Mouse (Mus musculus): ENCODE measurements around the gene Nmnat3. TPM values are rescaled to one million over a fixed set of nuclear protein-coding genes. Genes with fewer than 3 reads are reported as not detected.

Nmnat3 gene
- polyA plus RNA-seq, 1 experiment from 2014 or later = 10.0 TPM

- H3K4me3 ChIP-seq (ENCODE audit: control insufficient read depth in 1 of 2, insufficient read depth in 1 of 2, low read depth in 1 of 2, low read length in 2 of 2) = no peak overlapping the region
- H3K27ac ChIP-seq (replicated peaks in 1 of 2; ENCODE audit: control insufficient read depth in 1 of 2, insufficient read depth in 1 of 2, low read depth in 2 of 2, low read length in 2 of 2) = no peak overlapping the region
- H3K4me2 ChIP-seq (ENCODE audit: low read length) = no peak overlapping the region
- no peak for ATAC-seq (ENCODE audit: insufficient number of reproducible peaks, insufficient read depth, low FRiP score, low read depth)
- H3K9me3 ChIP-seq (ENCODE audit: control insufficient read depth, low read length) = no peaks in the 10 kb centered on the region
- H3K27me3 ChIP-seq (ENCODE audit: control insufficient read depth, insufficient read depth, low read length) = no peaks in the 10 kb centered on the region
- 78% methylated on average over 10 of the region's 10 CpGs for WGBS
- H3K4me1 ChIP-seq (ENCODE audit: control insufficient read depth in 2 of 2, insufficient read depth in 2 of 2, low read length in 2 of 2) = no peaks in the 10 kb centered on the region
- no peak overlapping the region for H3K9ac ChIP-seq (ENCODE audit: low read length)
- H3K36me3 ChIP-seq (ENCODE audit: control insufficient read depth, insufficient read depth, low read length) = no peaks in the 10 kb centered on the region
These were observed 100.8 kb downstream of the Nmnat3 start for GRCm38 (mm10) chr9:98387741-98388632.

- Histone ChIP-seq H3K4me2 (ENCODE audit: low read length) (no peak overlapping the region), H3K9ac (ENCODE audit: low read length) (no peak overlapping the region), H3K27ac (replicated peaks in 1 of 2; ENCODE audit: control insufficient read depth in 1 of 2, insufficient read depth in 1 of 2, low read depth in 2 of 2, low read length in 2 of 2) (no peak overlapping the region), H3K4me3 (ENCODE audit: control insufficient read depth in 1 of 2, insufficient read depth in 1 of 2, low read depth in 1 of 2, low read length in 2 of 2) (no peak overlapping the region), H3K9me3 (ENCODE audit: control insufficient read depth, low read length) (no peaks in the 10 kb centered on the region), H3K4me1 (ENCODE audit: control insufficient read depth in 2 of 2, insufficient read depth in 2 of 2, low read length in 2 of 2) (no peaks in the 10 kb centered on the region), H3K36me3 (ENCODE audit: control insufficient read depth, insufficient read depth, low read length) (no peaks in the 10 kb centered on the region), H3K27me3 (ENCODE audit: control insufficient read depth, insufficient read depth, low read length) (no peaks in the 10 kb centered on the region)
- WGBS = 80% methylated on average over 5 of the region's 5 CpGs
- no peak for ATAC-seq (ENCODE audit: insufficient number of reproducible peaks, insufficient read depth, low FRiP score, low read depth)
These were observed 101.4 kb downstream of the Nmnat3 start for GRCm38 (mm10) chr9:98388633-98388965.

GRCm38 (mm10) chr9:98393496-98393895 lies 106.3 kb downstream of the Nmnat3 start:
- ATAC-seq (ENCODE audit: insufficient number of reproducible peaks, insufficient read depth, low FRiP score, low read depth) = no peak
- H3K36me3 ChIP-seq (ENCODE audit: control insufficient read depth, insufficient read depth, low read length) = no peaks in the 10 kb centered on the region
- no peaks in the 10 kb centered on the region for H3K27me3 ChIP-seq (ENCODE audit: control insufficient read depth, insufficient read depth, low read length)
- 78% methylated on average over 4 of the region's 4 CpGs for WGBS
- H3K4me3 ChIP-seq (ENCODE audit: control insufficient read depth in 1 of 2, insufficient read depth in 1 of 2, low read depth in 1 of 2, low read length in 2 of 2) = no peak overlapping the region
- H3K4me2 ChIP-seq (ENCODE audit: low read length) = no peak overlapping the region
- H3K9ac ChIP-seq (ENCODE audit: low read length) = no peak overlapping the region
- H3K27ac ChIP-seq (replicated peaks in 1 of 2; ENCODE audit: control insufficient read depth in 1 of 2, insufficient read depth in 1 of 2, low read depth in 2 of 2, low read length in 2 of 2) = no peak overlapping the region
- no peaks in the 10 kb centered on the region for H3K4me1 ChIP-seq (ENCODE audit: control insufficient read depth in 2 of 2, insufficient read depth in 2 of 2, low read length in 2 of 2)
- H3K9me3 ChIP-seq (ENCODE audit: control insufficient read depth, low read length) = no peaks in the 10 kb centered on the region

- Histone ChIP-seq H3K27me3 (ENCODE audit: control insufficient read depth, insufficient read depth, low read length) (no peaks in the 10 kb centered on the region), H3K9me3 (ENCODE audit: control insufficient read depth, low read length) (no peaks in the 10 kb centered on the region), H3K4me1 (ENCODE audit: control insufficient read depth in 2 of 2, insufficient read depth in 2 of 2, low read length in 2 of 2) (no peaks in the 10 kb centered on the region), H3K9ac (ENCODE audit: low read length) (no peak overlapping the region), H3K4me2 (ENCODE audit: low read length) (no peak overlapping the region), H3K4me3 (ENCODE audit: control insufficient read depth in 1 of 2, insufficient read depth in 1 of 2, low read depth in 1 of 2, low read length in 2 of 2) (no peak overlapping the region), H3K36me3 (ENCODE audit: control insufficient read depth, insufficient read depth, low read length) (no peaks in the 10 kb centered on the region), H3K27ac (replicated peaks in 1 of 2; ENCODE audit: control insufficient read depth in 1 of 2, insufficient read depth in 1 of 2, low read depth in 2 of 2, low read length in 2 of 2) (no peak overlapping the region)
- ATAC-seq (ENCODE audit: insufficient number of reproducible peaks, insufficient read depth, low FRiP score, low read depth) = no peak
- 81% methylated on average over 6 of the region's 6 CpGs for WGBS
These were observed 110.0 kb downstream of the Nmnat3 start for GRCm38 (mm10) chr9:98397211-98397610.

GRCm38 (mm10) chr9:98397866-98398265 lies 110.6 kb downstream of the Nmnat3 start:
- no peaks in the 10 kb centered on the region for H3K9me3 ChIP-seq (ENCODE audit: control insufficient read depth, low read length)
- no peaks in the 10 kb centered on the region for H3K36me3 ChIP-seq (ENCODE audit: control insufficient read depth, insufficient read depth, low read length)
- H3K4me2 ChIP-seq (ENCODE audit: low read length) = no peak overlapping the region
- no peak overlapping the region for H3K9ac ChIP-seq (ENCODE audit: low read length)
- H3K27ac ChIP-seq (replicated peaks in 1 of 2; ENCODE audit: control insufficient read depth in 1 of 2, insufficient read depth in 1 of 2, low read depth in 2 of 2, low read length in 2 of 2) = no peak overlapping the region
- WGBS = 80% methylated on average over 3 of the region's 3 CpGs
- H3K4me3 ChIP-seq (ENCODE audit: control insufficient read depth in 1 of 2, insufficient read depth in 1 of 2, low read depth in 1 of 2, low read length in 2 of 2) = no peak overlapping the region
- no peak for ATAC-seq (ENCODE audit: insufficient number of reproducible peaks, insufficient read depth, low FRiP score, low read depth)
- no peaks in the 10 kb centered on the region for H3K4me1 ChIP-seq (ENCODE audit: control insufficient read depth in 2 of 2, insufficient read depth in 2 of 2, low read length in 2 of 2)
- H3K27me3 ChIP-seq (ENCODE audit: control insufficient read depth, insufficient read depth, low read length) = no peaks in the 10 kb centered on the region

- Histone ChIP-seq H3K9ac (ENCODE audit: low read length) (no peak overlapping the region), H3K4me1 (ENCODE audit: control insufficient read depth in 2 of 2, insufficient read depth in 2 of 2, low read length in 2 of 2) (no peaks in the 10 kb centered on the region), H3K36me3 (ENCODE audit: control insufficient read depth, insufficient read depth, low read length) (no peaks in the 10 kb centered on the region), H3K27me3 (ENCODE audit: control insufficient read depth, insufficient read depth, low read length) (no peaks in the 10 kb centered on the region), H3K9me3 (ENCODE audit: control insufficient read depth, low read length) (no peaks in the 10 kb centered on the region), H3K27ac (replicated peaks in 1 of 2; ENCODE audit: control insufficient read depth in 1 of 2, insufficient read depth in 1 of 2, low read depth in 2 of 2, low read length in 2 of 2) (no peak overlapping the region), H3K4me2 (ENCODE audit: low read length) (no peak overlapping the region), H3K4me3 (ENCODE audit: control insufficient read depth in 1 of 2, insufficient read depth in 1 of 2, low read depth in 1 of 2, low read length in 2 of 2) (no peak overlapping the region)
- WGBS = 79% methylated on average over 13 of the region's 13 CpGs
- ATAC-seq (ENCODE audit: insufficient number of reproducible peaks, insufficient read depth, low FRiP score, low read depth) = no peak
These were observed 113.1 kb downstream of the Nmnat3 start for GRCm38 (mm10) chr9:98400185-98400894.

- no peaks in the 10 kb centered on the region for H3K36me3 ChIP-seq (ENCODE audit: control insufficient read depth, insufficient read depth, low read length)
- H3K4me2 ChIP-seq (ENCODE audit: low read length) = no peak overlapping the region
- no peak overlapping the region for H3K9ac ChIP-seq (ENCODE audit: low read length)
- no peaks in the 10 kb centered on the region for H3K9me3 ChIP-seq (ENCODE audit: control insufficient read depth, low read length)
- H3K27ac ChIP-seq (replicated peaks in 1 of 2; ENCODE audit: control insufficient read depth in 1 of 2, insufficient read depth in 1 of 2, low read depth in 2 of 2, low read length in 2 of 2) = no peak overlapping the region
- WGBS = 79% methylated on average over 5 of the region's 5 CpGs
- no peaks in the 10 kb centered on the region for H3K27me3 ChIP-seq (ENCODE audit: control insufficient read depth, insufficient read depth, low read length)
- H3K4me1 ChIP-seq (ENCODE audit: control insufficient read depth in 2 of 2, insufficient read depth in 2 of 2, low read length in 2 of 2) = no peaks in the 10 kb centered on the region
- no peak for ATAC-seq (ENCODE audit: insufficient number of reproducible peaks, insufficient read depth, low FRiP score, low read depth)
- no peak overlapping the region for H3K4me3 ChIP-seq (ENCODE audit: control insufficient read depth in 1 of 2, insufficient read depth in 1 of 2, low read depth in 1 of 2, low read length in 2 of 2)
These were observed 114.4 kb downstream of the Nmnat3 start for GRCm38 (mm10) chr9:98401611-98402010.
